Mouse (Mus musculus): ENCODE measurements around the gene Kdelr1.

- TF ChIP-seq CTCF (IDR thresholded peaks at IDR 0.05; ENCODE audit: borderline replicate concordance, extremely low read depth, insufficient read depth, insufficient read length), result peak; percentile 35; the same call in 1 of the 2 replicates
- TF ChIP-seq POLR2A (IDR thresholded peaks at IDR 0.05; ENCODE audit: borderline replicate concordance, extremely low read depth, insufficient read depth, insufficient read length, poor library complexity, severe bottlenecking), result no peak
Observed at GRCm38 (mm10) chr7:45919083-45919671, 46.6 kb downstream of the Kdelr1 start.

Data from brain, embryonic 14.5 days (tissue).